Mouse (Mus musculus): ENCODE measurements around the gene Ddo. TPM values are rescaled to one million over a fixed set of nuclear protein-coding genes. Genes with fewer than 3 reads are reported as not detected.

Gene Ddo
- polyA plus RNA-seq, 1 experiment = 1.3 TPM

DNA sequence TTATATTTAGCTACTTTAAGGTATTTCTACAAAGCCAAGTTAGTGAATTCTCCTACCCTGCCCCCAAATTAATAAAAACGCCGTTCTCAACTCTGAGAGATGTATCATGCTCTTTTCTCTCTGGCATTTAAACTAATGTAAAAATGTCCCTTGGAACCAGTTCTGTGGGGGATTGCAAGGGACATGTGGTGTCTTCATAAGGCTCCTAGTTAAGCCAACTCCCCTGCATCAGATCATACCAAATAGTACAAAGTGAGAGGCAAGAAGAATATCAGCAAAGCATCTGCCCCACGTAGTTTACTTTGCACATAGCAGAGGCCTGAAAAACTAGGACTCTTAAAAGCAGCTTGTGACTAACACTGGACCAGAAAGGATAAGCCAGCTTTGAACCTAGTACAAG, 86.9 kb downstream of the Ddo start:
- no peak for DNase-seq (ENCODE audit: low spot score)

DNA sequence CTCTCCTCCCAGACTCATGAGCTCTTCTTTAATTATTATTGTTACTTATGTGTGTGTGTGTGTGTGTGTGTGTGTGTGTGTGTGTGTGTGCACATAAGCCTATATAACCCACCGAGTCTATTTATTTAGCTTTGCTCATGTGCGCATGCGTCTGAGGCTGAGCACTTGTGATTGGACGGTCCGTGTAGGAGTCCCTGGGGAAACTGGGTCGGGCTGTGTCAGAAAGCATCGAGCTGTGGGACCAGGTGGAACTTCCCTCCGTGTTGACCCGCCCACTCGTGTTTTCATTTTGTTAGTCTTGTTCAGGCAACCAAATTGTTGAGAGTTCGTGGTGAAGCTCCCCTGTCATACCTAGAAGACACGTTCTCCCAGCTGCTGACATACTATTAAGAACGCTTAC, 88.6 kb downstream of the Ddo start:
- DNase-seq (ENCODE audit: low spot score) = no peak

DNA sequence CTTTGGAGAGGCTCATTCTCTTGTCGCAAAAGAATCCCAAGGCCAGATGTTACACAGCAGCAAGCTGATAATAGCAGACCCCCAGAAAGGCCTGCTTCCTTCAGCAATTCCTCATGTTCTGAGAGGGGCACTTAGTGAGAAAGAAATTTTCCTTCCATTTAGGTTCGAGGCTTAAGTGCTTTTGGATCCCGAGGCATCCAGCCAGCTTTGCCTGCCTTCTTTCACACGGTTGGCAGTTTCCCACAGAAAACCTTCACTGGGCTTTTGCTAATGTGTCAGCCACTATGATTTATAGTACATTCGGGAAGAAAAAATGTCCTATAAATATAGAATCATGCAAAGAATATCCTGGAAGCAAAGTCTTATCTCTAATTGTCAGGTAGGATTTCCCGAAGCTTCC, 89.3 kb downstream of the Ddo start:
- DNase-seq (ENCODE audit: low spot score) = no peak

- DNase-seq (ENCODE audit: low spot score) = no peak
These were observed 91.1 kb downstream of the Ddo start for GRCm38 (mm10) chr10:40720883-40721282.

GRCm38 (mm10) chr10:40724342-40724741, 94.5 kb downstream of the Ddo start:
- no peak for DNase-seq (ENCODE audit: low spot score)

DNA sequence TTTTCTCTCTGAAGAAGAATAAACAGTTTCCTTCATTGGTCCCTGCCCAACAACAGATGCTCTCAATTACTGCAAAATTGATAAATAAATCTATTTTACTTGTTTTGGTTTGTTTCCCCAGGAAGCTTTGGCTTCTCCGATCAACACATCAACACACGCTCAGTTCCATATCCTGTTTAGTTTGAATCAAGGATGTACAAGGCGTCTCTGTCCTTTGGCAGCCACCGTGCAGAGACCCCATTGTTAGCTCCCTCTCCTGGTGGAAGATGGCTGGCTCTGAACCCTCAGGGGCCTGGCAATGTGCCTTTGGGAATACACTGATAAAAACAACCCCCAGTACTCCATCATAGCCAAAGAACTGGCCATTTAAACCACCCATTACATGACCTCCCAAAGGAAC, 95.3 kb downstream of the Ddo start:
- no peak for DNase-seq (ENCODE audit: low spot score)

- DNase-seq (ENCODE audit: low spot score) = no peak
These were observed 95.7 kb downstream of the Ddo start for GRCm38 (mm10) chr10:40725471-40725870.

DNA sequence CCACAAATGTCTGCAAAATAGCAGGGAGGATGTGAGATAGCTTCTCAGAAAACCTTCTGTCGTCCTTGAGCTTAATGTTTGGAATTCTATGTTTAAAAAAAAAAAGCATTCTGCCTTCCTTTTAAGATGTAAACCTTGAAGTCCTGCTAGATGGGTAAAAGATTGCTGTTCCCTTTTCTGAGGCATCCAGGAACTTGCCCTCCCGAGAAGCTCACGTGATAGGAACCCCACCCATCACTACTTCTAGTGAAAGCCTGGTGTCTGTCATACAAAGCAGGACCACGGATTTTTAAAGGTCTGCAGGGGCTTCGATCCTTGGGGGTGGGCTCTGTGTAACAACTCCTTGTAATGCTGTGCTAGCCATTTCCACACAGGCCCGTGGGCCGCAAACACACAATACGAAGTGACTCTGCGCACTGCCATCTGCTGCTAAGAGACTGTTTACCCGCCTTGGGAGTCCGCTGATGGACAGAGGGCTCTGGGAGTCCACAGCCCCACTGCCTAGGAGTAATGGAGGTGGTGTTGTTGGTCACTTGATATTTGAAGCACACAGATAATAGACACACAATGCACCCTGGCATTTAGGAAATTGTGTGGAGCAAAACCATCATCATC, 96.6 kb downstream of the Ddo start:
- DNase-seq (ENCODE audit: low spot score) = no peak

- DNase-seq (ENCODE audit: low spot score) = no peak
These were observed 97.2 kb downstream of the Ddo start for GRCm38 (mm10) chr10:40726989-40727388.

DNA sequence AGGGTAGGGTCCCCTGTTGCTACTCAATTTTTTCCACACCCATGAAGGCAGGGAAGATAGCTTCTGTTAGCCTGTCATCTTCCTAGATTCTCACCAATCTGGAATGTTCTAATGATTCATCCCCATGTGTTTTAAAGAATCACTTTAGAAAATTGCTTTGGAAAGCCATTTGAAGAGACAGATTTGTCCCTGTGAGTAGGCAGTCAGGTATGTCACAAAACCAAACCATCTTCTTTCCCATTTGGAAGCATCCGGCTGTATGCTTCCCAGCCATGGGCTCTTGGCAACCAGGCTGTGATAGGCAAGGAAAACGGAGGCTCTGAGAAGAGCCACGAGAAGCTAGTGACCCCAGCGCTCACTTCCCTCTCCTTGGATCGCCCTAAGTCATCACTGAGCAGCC, 100.4 kb downstream of the Ddo start:
- DNase-seq (ENCODE audit: low spot score) = no peak

Other genes starting within 250 kb of the Ddo start
- not detected in 2 replicates for gene Slc22a16, start 59.7 kb upstream of the Ddo start, polyA plus RNA-seq (2012; rRNA removed)
- gene Mettl24, start 53.3 kb downstream of the Ddo start, polyA plus RNA-seq (2012; rRNA removed) = 2.0 and 2.4 TPM in 2 replicates